Mouse (Mus musculus): ENCODE results near the gene Clcf1. TPM values are rescaled to one million over a fixed set of nuclear protein-coding genes. Genes with fewer than 3 reads are reported as not detected.

Gene Clcf1
- polyA plus RNA-seq (2017; shearing (Covaris generic)) = 40.7 TPM

DNA sequence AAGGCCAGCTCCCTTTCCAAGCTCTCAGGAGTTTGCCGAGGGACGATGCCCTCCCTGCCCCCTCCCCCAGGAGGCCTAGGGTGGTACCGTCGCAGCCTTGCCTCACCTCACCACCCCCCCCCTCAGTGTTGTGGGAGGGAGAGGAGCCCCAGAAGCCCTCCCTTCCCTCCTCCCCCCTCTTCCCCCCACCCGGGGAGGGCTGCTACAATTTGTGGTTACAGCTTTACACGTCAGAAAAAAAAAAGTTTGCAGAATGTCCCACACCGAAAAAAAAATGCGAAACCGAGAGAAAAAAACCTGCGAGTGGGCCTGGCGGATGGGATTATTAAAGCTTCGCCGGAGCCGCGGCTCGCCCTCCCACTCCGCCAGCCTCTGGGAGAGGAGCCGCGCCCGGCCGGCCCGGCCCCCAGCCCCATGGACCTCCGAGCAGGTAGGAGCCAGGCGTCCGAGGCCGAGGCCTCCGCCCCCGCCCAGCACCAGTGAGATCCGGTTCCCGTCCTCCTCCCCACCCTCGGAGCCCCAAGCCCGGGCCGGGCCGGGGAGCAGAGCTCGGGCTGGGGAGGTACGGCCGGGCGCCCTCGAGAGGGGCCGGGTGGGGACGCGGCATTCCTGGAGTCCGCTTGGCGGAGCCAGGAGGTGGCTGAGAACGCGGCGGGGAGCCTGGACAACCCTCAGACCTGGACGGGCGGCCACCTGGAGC lies at the start of gene Clcf1, which contains the start of gene AC109138.7:
Gene Clcf1 (plus strand): TSS at position 168 of the 700 bp plus-strand sequence.
Gene AC109138.7 (plus strand): TSS at position 287 of the 700 bp plus-strand sequence.

DNA sequence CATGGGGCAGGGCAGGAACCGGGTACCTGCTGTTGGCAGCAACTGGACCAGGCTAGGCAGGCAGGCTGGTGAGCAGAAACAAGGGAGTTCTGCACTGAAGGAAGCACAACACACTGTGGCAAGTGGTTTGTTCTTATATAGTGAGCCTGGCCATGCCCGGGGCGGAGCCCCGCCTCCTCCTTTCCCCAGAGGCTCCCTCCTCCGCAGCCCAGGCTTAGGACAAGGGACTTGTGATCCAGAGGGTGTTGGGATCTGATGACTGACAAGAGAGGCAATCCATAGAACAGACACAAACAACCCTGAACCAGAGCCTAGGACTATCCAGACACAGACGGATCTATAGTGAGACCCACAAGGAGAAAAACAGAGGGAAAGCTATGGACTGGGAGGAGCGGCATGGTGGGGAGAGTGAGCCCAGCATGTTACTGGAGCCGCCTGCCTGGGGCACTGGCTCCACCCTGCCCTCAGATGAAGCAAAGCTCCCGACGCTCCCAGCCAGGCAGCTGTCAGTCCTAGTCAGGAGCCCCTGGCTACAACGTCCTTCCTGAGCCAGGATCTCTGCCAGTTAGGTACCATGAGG lies 38.6 kb upstream of the Clcf1 start, which contains the start of gene Carns1:
Gene Carns1 (minus strand): TSS at position 112 of the 580 bp plus-strand sequence.

DNA sequence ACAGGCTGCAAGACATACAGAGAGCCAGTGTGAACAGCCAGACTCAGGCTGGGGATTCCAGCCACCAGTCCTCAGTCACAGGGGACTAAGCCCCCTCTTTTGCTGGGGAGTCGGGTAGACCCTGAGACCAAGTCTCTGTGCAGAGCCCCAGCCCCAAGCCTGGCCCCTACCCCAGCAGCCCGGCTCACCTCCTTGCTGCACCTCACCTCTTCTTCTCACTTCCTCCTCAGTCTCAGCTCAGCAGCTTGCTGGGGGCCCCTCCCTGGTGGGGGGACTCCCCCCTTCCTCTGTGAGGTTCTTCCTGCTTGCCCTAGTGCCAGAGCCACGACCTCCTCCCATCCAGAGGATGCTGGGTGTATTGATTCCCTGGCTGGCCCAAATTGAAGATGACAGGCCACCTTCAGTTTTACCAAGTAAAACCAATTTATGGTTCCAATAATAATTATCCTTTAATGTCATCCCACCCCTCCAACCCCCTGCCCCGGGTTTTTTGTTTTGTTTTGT lies 23.2 kb upstream of the Clcf1 start, which contains the start of gene Tbc1d10c:
Gene Tbc1d10c (minus strand): TSS at position 454 of the 504 bp plus-strand sequence.

DNA sequence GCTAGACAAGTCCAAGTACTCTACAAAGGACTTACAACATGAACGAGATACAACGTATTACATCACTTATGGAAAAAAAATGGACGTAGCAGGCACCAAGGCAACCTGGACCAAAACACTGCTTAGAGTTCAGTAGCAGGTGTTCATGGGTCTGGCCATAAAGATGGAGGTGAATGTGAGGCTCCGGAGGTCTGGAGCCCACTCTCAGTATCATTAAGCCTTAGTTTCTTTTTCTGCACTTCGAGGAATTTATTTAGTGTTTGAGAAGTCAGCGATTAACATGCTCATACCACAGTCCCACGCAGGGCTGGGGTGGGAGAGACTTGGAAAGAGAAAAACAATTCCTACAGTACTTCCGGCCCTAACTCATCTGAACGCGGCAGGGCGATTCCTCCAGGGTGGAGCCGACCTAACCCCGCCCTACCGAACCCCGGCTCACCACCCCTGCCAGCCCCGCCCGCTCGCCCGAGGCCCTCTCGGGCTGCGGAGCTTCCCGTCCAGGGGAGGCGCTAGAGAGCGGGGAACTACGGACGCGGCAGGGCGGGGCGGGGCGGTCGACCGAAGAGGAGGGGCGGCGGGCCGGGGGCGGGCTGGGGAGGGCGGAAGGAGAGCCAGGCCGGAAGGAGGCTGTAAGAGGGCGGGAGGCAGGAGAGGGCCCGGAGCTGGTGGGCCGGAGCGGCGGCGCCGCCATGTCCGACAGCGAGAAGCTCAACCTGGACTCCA lies 22.3 kb upstream of the Clcf1 start, which contains the start of gene Ppp1ca:
Gene Ppp1ca (plus strand): TSS at position 538 of the 723 bp plus-strand sequence.

DNA sequence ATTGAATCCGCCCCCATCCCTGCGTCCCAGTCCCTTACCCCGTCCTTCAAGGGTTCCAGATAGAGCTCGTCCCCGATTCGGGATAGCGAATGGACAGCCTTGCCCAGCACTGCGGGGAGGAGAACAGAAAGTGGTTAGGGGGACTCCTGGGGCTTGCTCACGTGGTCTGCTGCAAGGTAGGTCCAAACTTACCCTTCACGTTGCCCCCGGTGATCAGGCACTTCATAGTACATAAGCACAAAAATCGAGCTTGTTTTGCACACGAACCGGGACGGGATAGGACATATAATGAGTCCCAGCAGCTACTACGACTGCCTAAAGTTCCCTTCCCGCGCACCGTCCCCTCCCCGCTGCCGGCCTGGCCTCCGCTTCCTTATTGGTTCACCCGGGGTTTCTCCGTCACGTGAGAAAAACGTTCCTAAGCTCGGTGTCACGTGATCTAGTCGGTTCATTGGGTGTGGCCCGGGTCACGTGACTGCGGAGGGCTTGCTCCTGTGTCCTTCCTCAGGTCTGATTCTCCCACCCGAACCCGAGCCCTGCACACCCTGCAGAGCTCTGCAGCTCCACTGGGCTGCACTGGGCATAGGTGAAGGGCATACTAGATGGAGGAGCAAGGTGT lies 12.6 kb upstream of the Clcf1 start, which contains the start of gene Rad9a:
Gene Rad9a (minus strand): TSS at position 372 of the 619 bp plus-strand sequence.

DNA sequence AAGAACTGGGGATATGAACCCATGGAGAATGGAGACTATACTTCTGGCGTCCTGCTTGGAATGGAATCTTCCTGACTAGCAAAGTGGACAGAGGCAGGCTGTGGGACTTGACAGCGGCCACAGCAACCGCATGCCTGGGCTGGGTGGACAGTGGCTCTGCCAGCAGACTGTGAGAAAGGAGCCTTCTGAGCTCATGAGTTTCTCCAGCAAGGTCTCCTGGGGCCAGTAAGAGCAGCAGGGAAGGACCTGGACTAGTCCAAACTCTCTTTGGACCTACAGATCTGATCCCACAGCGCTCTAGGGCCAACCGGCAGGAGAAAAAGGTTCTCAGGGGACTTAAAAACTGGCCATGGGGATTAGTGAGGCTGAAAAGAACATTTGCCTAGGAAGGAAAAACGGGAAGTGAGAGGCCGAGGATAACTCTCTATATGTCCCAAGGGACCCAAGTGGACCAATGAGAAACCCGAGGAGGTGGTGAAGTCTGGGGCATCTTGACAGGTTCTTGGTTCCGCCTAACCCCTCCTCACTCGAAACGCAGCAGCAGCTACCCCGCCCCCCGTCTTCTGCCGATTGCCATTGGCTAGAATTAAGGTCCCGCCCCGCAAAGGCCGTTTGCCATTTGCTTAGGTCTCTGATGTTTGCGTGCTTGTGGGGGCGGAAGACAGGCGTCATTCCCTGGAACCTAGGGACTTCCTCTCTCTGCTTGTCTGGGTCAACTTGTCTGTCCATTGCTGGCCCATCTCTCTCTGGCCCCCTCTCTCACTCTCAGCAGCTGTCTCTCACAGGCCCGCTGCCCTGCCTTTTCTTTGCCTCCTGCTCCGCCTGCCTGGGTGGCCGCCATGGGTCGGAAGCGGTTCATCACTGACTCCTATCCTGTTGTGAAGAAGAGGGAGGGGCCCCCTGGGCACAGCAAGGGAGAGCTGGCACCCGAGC lies 17.5 kb downstream of the Clcf1 start, which contains the start of gene Pold4:
Gene Pold4 (plus strand): TSS at position 647 of the 933 bp plus-strand sequence.

DNA sequence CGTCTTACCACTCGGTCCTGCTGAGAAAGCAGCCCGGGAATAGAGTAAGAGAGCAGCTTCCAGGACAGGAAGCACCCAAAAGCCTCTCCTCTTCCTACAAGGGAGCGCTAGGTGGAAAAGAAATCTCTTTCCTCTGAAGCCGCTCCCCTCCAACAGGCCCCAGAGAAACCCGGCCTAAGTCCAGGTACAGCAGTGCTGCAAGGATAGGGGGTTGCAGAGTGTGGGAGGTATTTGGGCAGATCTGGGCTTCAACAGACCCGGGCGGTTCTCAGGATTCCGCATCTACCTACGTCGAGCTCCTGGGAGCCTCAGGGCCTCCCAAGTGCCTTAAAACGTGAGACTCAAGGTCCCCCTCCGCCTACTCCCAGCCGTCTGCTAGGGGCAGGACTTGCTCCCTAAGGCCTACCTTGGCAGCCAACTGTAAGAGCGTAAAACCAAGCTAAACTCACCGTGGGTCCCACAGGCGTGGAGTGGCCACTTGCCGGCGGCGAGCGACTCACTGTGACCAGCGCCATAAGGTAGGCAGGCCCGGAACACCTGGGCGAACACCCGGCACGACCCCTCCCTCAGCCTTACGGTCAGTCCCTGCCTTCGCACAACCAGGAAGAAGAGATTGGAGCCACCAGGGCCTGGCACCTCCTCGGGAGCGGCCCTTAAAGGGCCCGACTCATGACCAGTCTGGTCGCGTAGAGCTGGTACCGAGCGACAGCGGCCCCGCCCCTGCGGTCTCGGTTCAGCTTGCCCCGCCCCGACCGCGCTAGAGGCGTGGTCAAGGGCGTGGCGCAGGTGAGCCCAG lies 54.7 kb downstream of the Clcf1 start, which contains the start of gene Ssh3:
Gene Ssh3 (minus strand): TSS at position 615 of the 796 bp plus-strand sequence.

Other genes with a start within 250 kb of the Clcf1 start
- not detected for gene Aldh3b2, start 241.9 kb upstream of the Clcf1 start, polyA plus RNA-seq (2017; shearing (Covaris generic))
- not detected for gene Acy3, start 227.7 kb upstream of the Clcf1 start, polyA plus RNA-seq (2017; shearing (Covaris generic))
- not detected for gene Tbx10, start 221.5 kb upstream of the Clcf1 start, polyA plus RNA-seq (2017; shearing (Covaris generic))
- gene Nudt8, start 213.7 kb upstream of the Clcf1 start, polyA plus RNA-seq (2017; shearing (Covaris generic)) = 12.7 TPM
- gene Gm49405, start 213.6 kb upstream of the Clcf1 start, polyA plus RNA-seq (2017; shearing (Covaris generic)) = 0.85 TPM
- 2.1 TPM for gene Doc2g, start 210.9 kb upstream of the Clcf1 start, polyA plus RNA-seq (2017; shearing (Covaris generic))
- 109 TPM for gene Ndufv1, start 201.4 kb upstream of the Clcf1 start, polyA plus RNA-seq (2017; shearing (Covaris generic))
- gene Gstp1, start 176.3 kb upstream of the Clcf1 start, polyA plus RNA-seq (2017; shearing (Covaris generic)) = 392 TPM
- not detected for gene Gstp2, start 168.2 kb upstream of the Clcf1 start, polyA plus RNA-seq (2017; shearing (Covaris generic))
- 42.6 TPM for gene Gstp3, start 154.7 kb upstream of the Clcf1 start, polyA plus RNA-seq (2017; shearing (Covaris generic))
- gene Cabp2, start 132.7 kb upstream of the Clcf1 start, polyA plus RNA-seq (2017; shearing (Covaris generic)) = not detected
- gene Cdk2ap2, start 117.1 kb upstream of the Clcf1 start, polyA plus RNA-seq (2017; shearing (Covaris generic)) = 550 TPM
- 224 TPM for gene Pitpnm1, start 114.2 kb upstream of the Clcf1 start, polyA plus RNA-seq (2017; shearing (Covaris generic))
- gene Aip, start 88.4 kb upstream of the Clcf1 start, polyA plus RNA-seq (2017; shearing (Covaris generic)) = 157 TPM
- gene Gpr152, start 74.5 kb upstream of the Clcf1 start, polyA plus RNA-seq (2017; shearing (Covaris generic)) = not detected
- gene Cabp4, start 70.2 kb upstream of the Clcf1 start, polyA plus RNA-seq (2017; shearing (Covaris generic)) = not detected
- gene Coro1b, start 65.6 kb upstream of the Clcf1 start, polyA plus RNA-seq (2017; shearing (Covaris generic)) = 214 TPM
- 375 TPM for gene Ptprcap, start 60.6 kb upstream of the Clcf1 start, polyA plus RNA-seq (2017; shearing (Covaris generic))
- 57.9 TPM for gene Rps6kb2, start 50.9 kb upstream of the Clcf1 start, polyA plus RNA-seq (2017; shearing (Covaris generic))
- gene Carns1, start 38.8 kb upstream of the Clcf1 start, polyA plus RNA-seq (2017; shearing (Covaris generic)) = 13.1 TPM
- 416 TPM for gene Tbc1d10c, start 23.0 kb upstream of the Clcf1 start, polyA plus RNA-seq (2017; shearing (Covaris generic))
- 774 TPM for gene Ppp1ca, start 22.2 kb upstream of the Clcf1 start, polyA plus RNA-seq (2017; shearing (Covaris generic))
- gene Rad9a, start 12.6 kb upstream of the Clcf1 start, polyA plus RNA-seq (2017; shearing (Covaris generic)) = 28.5 TPM
- gene AC109138.7, start 119 bp downstream of the Clcf1 start, polyA plus RNA-seq (2017; shearing (Covaris generic)) = not detected
- 59.6 TPM for gene Pold4, start 17.7 kb downstream of the Clcf1 start, polyA plus RNA-seq (2017; shearing (Covaris generic))
- 0.32 TPM for gene Ssh3, start 54.9 kb downstream of the Clcf1 start, polyA plus RNA-seq (2017; shearing (Covaris generic))
- 7.9 TPM for gene Ankrd13d, start 68.9 kb downstream of the Clcf1 start, polyA plus RNA-seq (2017; shearing (Covaris generic))
- 205 TPM for gene Grk2, start 92.0 kb downstream of the Clcf1 start, polyA plus RNA-seq (2017; shearing (Covaris generic))
- 59.0 TPM for gene Kdm2a, start 184.0 kb downstream of the Clcf1 start, polyA plus RNA-seq (2017; shearing (Covaris generic))
- 6.9 TPM for gene Rhod, start 225.2 kb downstream of the Clcf1 start, polyA plus RNA-seq (2017; shearing (Covaris generic))